Mouse (Mus musculus) liver, postnatal 0 days (tissue): ENCODE measurements around the gene Prkca.

Experiments
- CTCF ChIP-seq: sonication (generic); IDR thresholded peaks from 2 replicates; pipeline ENCODE4 v1.5.1; 2016; ENCODE audit warnings: antibody characterized with exemption, low read depth
- EP300 ChIP-seq: IDR thresholded peaks from 2 replicates; pipeline ENCODE4 v1.6.1; 2016; ENCODE audit warnings: antibody characterized with exemption, low read depth, mild to moderate bottlenecking

GRCm38 (mm10) chr11:108222026-108222425 lies 121.7 kb downstream of the Prkca start:
- TF ChIP-seq CTCF (no peak), EP300 (no peak)
